Mouse (Mus musculus): Measurements from ENCODE around the gene Pced1a.

The Pced1a gene

DNA sequence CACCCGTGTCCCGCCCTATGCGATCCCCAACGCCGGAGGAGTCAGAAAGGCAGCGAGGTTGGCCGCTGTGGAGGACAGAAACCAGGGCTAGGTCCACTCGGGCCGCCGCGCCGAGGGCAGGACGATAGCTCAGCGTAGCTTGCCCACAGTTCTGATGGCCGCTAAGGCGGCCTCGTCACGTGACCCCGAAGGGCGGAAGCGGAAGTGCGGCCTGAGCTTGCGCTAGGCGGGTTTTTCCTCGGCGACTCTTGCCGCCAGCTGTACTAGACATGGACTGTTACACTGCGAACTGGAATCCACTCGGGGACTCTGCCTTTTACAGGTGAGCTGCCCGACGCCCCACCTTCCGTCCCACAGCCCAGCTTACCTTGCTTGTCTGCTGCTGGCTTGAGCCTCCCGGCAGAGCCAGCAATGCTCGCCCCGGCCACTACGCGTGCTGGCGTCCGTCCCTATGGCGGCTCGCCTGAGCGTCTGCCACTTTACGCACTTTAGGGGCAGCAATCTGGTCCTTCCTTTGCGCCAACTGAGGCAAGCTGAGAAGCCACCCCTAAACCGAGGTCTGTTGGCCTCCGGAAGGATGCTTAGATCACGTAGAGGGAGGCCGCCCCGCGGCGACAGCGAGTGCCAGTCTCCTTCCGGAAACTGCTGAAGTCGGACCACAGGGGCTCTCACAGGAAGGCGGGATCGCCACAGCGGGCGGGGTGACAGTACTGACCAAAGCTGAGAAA, at the start of gene Pced1a, which contains the start of gene Vps16:
Pced1a (minus strand) TSS at position 576 of the 728 bp plus-strand sequence.
Vps16 (plus strand) TSS at position 214 of the 728 bp plus-strand sequence.
- peak; percentile 91 to 94 for DNase-seq (ENCODE audit: low spot score in 2 of 2)

DNA sequence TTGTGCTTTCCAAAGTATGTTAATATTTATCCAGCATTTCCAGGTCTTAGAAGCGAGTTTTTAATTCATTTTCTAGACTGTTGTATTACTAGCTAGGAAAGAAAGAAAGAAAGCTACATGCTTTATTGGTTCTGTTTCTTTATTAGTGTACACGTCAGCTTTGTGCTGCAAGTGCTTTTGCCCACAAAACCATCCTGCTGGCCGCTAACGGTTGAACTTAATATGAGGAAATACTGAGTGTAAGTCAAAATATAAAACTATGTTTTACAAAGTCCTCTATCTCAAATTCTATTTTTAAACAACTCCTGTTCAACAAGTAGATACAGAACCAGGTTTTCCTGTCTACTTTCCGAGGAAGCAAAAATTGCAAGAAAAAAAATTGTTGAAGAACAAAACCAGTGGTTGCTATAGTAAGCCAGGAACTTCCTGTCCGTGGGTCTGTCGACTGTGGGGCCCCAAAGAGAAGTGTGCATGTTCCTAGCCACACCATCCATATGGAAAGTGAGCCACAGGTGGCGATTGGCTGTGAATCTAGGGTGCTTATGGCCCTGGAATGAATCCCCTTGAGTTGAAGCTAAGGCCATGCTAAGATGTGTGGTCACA, 48.5 kb upstream of the Pced1a start:
- DNase-seq (ENCODE audit: low spot score in 2 of 2) = no peak

- no peak for DNase-seq (ENCODE audit: low spot score in 2 of 2)
Measured at GRCm38 (mm10) chr2:130469935-130470334, 45.4 kb upstream of the Pced1a start.

GRCm38 (mm10) chr2:130469366-130469765, 44.9 kb upstream of the Pced1a start:
- no peak for DNase-seq (ENCODE audit: low spot score in 2 of 2)

DNA sequence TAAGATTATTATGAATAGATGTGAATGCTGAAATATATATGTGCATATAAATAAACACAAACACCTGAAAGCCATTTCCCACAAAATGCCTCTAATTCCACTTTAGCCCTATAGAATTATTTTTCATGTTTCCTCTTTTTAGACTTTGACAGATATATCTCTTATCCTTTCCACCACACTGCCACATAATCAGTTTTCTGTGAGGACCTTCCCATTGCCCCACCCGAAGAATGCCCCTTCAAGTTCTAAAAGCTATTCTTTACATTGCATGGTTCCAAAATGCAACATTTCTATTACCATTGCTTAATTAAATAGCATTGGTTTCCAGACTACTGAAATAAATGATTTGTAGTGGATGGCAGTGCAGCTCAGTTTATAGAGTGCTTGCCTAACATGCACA, 41.9 kb upstream of the Pced1a start:
- DNase-seq (ENCODE audit: low spot score in 2 of 2) = no peak

- DNase-seq (ENCODE audit: low spot score in 2 of 2) = no peak
Measured at GRCm38 (mm10) chr2:130461287-130462071, 37.0 kb upstream of the Pced1a start.

GRCm38 (mm10) chr2:130459576-130459975, 35.1 kb upstream of the Pced1a start:
- no peak for DNase-seq (ENCODE audit: low spot score in 2 of 2)

DNA sequence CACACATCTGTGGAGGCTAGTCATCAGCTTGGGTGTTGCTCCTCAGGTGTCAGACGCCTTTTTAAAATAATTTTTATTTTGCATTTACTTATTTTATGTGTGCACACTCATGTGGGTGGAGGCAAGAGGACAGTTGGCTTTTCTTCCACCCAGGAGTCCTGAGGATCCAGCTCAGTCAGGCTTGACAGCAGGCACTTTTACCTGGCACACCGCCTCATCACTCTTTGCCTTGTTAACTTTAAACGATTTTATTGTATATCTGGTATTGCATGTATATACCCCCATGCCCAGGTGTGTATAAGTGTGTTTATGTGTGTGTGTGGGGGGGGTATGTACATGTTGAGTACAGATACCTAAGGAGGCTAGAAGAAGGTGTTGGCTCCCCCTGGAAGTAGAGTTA, 33.4 kb upstream of the Pced1a start:
- DNase-seq (ENCODE audit: low spot score in 2 of 2) = no peak

- no peak for DNase-seq (ENCODE audit: low spot score in 2 of 2)
Measured at GRCm38 (mm10) chr2:130454748-130455370, 30.4 kb upstream of the Pced1a start.

- no peak for DNase-seq (ENCODE audit: low spot score in 2 of 2)
Measured at GRCm38 (mm10) chr2:130453421-130453820, 28.9 kb upstream of the Pced1a start.

- DNase-seq (ENCODE audit: low spot score in 2 of 2) = no peak
Measured at GRCm38 (mm10) chr2:130452266-130452665, 27.8 kb upstream of the Pced1a start.

DNA sequence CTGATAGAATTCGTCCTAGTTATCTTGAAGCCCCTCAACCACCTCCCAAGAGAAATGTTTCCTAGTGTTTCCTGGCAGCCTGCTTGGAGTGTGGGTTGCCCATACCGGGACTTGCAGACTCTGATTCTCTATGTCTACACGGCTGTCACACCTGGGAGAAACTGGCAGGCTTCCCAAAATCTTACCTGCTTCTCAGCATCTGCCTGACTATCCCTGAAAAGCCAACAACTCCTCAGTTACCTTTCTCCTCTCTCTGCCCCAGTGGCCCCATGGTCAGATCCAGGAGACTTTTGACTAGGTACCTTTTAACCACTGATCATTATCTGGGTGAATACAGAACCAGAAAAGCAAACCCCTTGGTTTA, 27.2 kb upstream of the Pced1a start:
- DNase-seq (ENCODE audit: low spot score in 2 of 2) = no peak

DNA sequence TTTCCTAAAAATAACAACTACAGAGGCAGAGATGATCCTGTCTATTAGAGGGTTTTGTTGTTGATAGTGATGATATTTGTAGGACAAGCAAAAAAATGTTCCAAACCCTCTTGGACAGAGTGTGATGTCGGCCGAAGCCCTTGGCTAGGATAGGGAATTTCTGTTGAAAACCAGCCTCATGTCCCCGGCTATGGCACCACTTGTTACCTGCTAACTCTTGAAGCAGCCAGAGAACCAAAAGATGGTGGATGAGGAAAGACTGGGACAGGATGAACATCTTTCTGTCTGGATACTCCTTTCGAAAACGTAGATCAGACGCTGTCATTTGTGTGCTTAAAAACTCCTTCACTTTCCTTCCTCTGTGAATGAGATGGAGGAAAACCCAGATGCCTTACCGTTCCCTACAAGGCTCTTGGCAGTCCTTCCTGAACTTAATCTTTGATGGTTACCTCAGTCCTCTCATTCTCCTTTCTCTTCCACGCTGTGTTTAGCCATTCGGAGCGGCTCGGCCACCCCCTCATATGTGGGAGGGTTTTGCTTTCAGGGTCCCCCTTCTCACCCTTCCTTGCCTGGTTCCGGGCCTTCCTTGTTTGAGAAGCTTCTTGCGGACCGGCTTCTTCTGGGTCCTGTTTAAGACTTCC, 26.7 kb upstream of the Pced1a start:
- DNase-seq (ENCODE audit: low spot score in 2 of 2) = no peak

DNA sequence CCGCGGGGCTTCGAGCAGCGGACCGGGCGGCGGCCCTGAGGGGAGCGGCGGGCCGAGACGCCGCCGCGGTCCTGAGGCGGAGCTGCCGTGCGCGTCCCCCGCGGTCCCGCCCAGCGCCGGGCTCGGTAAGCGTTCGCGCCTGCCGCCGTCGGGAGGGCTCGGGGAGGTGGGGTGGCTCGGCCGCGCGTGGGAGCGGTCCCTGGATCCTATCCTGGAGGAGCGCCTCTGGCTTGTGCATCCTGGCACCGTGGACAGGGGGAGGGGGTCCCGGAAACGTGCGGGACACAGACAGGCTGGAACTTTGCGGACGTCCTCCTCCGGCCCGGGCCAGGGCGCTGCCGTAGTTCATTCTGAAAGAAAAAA, 25.9 kb upstream of the Pced1a start:
- peak in 1 of 2 experiments; percentile 83 for DNase-seq (ENCODE audit: low spot score in 2 of 2)

DNA sequence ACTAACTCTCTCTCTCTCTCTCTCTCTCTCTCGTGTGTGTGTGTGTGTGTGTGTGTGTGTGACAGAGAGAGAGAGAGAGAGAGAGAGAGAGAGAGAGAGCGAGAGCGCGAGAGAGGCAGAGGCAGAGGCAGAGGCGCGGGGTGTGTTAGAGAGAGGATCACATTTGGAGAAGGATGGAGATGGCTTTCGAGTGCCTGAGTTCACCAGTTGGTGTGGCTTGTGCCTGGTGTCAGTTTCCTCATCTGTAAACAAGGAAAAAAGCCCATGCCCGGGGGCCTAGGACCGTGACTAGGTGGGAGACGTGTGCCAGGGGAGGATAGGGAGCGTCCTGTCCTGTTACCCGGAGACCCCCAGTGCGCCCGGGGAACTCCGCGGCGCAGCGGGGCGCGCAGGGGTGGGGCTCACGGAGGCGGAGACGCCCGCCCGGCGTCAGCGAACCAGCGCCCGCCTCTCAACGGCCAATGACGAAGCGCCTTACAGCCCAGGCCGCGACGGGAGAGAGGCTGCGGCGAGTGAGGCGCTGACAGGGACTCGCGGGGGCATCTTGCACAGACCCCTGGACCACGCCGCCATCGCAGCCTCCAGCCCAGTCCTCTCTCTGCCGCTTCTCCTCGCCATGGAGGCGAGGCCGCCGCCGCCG, 25.4 kb upstream of the Pced1a start, which contains the start of gene Ptpra:
Ptpra (plus strand) TSS at position 485 of the 640 bp plus-strand sequence.
- DNase-seq (ENCODE audit: low spot score in 2 of 2) = peak; percentile 93 to 97

- peak in 1 of 2 experiments; percentile 23 for DNase-seq (ENCODE audit: low spot score in 2 of 2)
Measured at GRCm38 (mm10) chr2:130449021-130449793, 24.7 kb upstream of the Pced1a start.

DNA sequence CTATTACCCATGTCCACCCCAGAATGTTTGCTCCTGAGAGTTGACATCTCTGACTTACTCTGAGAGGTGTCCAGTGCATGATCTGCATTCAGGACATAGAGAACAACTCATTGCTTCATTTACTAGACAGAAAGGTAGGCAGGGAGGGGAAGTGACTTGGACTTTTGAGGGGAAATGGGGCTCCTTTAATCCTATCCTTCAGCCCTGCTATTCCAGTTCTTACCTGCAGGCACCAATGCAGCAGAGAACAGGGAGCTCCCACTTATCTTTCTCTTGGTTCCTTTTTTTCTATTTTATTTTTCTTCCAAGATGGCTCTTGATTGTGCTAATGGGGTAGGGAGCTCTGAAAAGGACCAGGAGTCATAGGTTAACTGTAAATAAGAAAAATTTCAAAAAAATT, 23.9 kb upstream of the Pced1a start:
- no peak for DNase-seq (ENCODE audit: low spot score in 2 of 2)

DNA sequence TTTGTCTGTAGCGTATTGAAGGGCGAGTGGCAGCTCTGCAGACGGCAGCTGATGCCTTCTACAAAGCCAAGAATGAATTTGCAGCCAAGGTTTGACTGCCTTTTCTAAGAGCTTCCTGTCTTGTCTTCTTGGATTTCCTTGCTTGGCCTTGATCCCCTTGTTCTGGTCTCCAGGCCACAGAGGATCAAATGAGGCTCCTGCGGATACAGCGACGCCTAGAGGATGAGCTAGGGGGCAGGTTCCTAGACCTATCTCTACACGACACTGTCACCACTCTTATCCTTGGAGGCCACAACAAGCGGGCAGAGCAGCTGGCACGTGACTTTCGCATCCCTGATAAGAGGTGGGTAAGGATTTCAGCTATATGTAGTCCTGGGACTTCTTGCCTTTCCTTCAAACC, 17.7 kb upstream of the Pced1a start:
- peak; percentile 33 to 71 for DNase-seq (ENCODE audit: low spot score in 2 of 2)

GRCm38 (mm10) chr2:130439840-130440480, 15.5 kb upstream of the Pced1a start:
- DNase-seq (ENCODE audit: low spot score in 2 of 2) = peak in 1 of 2 experiments; percentile 25

GRCm38 (mm10) chr2:130438861-130439260, 14.4 kb upstream of the Pced1a start:
- peak in 1 of 2 experiments; percentile 17 for DNase-seq (ENCODE audit: low spot score in 2 of 2)
